Mouse (Mus musculus) testis, adult 2 months (tissue): ENCODE results near the gene Usp20.

Source experiments
- CTCF ChIP-seq: fragments of 200-500 bp; IDR thresholded peaks from 2 replicates; pipeline ENCODE4 v1.5.1; 2012; ENCODE audit warnings: low read depth, mild to moderate bottlenecking, inconsistent platforms, low read length, moderate library complexity; ENCODE audit not compliant: control insufficient read depth, insufficient read depth, insufficient replicate concordance
- POLR2A ChIP-seq: fragments of 200-500 bp; IDR thresholded peaks from 2 replicates; pipeline ENCODE4 v1.6.1; 2012; ENCODE audit warnings: low read depth, mild to moderate bottlenecking, inconsistent platforms, low read length, moderate library complexity; ENCODE audit not compliant: control insufficient read depth

GRCm38 (mm10) chr2:31019011-31019410 lies 36.9 kb downstream of the Usp20 start:
- no peak for TF ChIP-seq CTCF
- TF ChIP-seq POLR2A: no peak
